Mouse (Mus musculus) ES-Bruce4 (cell line): Measurements from ENCODE around the gene Tubg2.

Experiments used
- CTCF ChIP-seq: IDR thresholded peaks from one replicate; pipeline ENCODE4 v1.8.1; 2011; ENCODE audit warnings: low read depth, low read length
- POLR2A ChIP-seq: IDR thresholded peaks from one replicate; pipeline ENCODE4 v1.8.1; 2011; ENCODE audit warnings: low read length; ENCODE audit not compliant: insufficient read depth

- TF ChIP-seq POLR2A: no peak
- TF ChIP-seq CTCF: no peak
Observed at GRCm38 (mm10) chr11:101140164-101140819, 15.4 kb upstream of the Tubg2 start.
